Mouse (Mus musculus) kidney, adult 2 months (tissue): ENCODE data around the gene Ptpn11. TPM values are rescaled to one million over a fixed set of nuclear protein-coding genes. Genes with fewer than 3 reads are reported as not detected.
A peak's percentile ranks its signal among the peaks of the same experiment; 100 is the strongest.

ENCODE experiments used
- DNase-seq: peaks from one replicate; pipeline ENCODE4 v3.0.0; 2021
- H3K27ac ChIP-seq: fragments of 200-500 bp; 2 replicates; pipeline ENCODE4 v1.5.1; 2012; ENCODE audit warnings: low read depth, low read length, control low read depth, inconsistent platforms; ENCODE audit not compliant: insufficient read depth
- H3K27me3 ChIP-seq: fragments of 200-500 bp; replicated peaks from 2 replicates; pipeline ENCODE4 v1.6.1; 2012; ENCODE audit warnings: mild to moderate bottlenecking, moderate library complexity, low read length, inconsistent platforms; ENCODE audit not compliant: control insufficient read depth, insufficient read depth
- H3K36me3 ChIP-seq: fragments of 200-500 bp; 2 replicates; pipeline ENCODE4 v1.6.1; 2012; ENCODE audit warnings: mild to moderate bottlenecking, moderate library complexity, low read length, inconsistent platforms; ENCODE audit not compliant: control insufficient read depth, insufficient read depth
- H3K4me1 ChIP-seq: fragments of 200-500 bp; 2 replicates; pipeline ENCODE4 v1.6.1; 2011; ENCODE audit warnings: low read length; ENCODE audit not compliant: control insufficient read depth, insufficient read depth
- H3K4me3 ChIP-seq: fragments of 200-500 bp; 2 replicates; pipeline ENCODE4 v1.5.1; 2011; ENCODE audit warnings: mild to moderate bottlenecking, low read depth, low read length, control low read depth; ENCODE audit not compliant: insufficient read depth
- CTCF ChIP-seq: fragments of 200-500 bp; conservative IDR thresholded peaks from 2 replicates; pipeline ENCODE4 v1.5.1; 2011; ENCODE audit warnings: low read depth, mild to moderate bottlenecking, control low read depth, low read length, moderate library complexity, mixed read lengths; ENCODE audit not compliant: insufficient read depth, insufficient read length
- POLR2A ChIP-seq: fragments of 200-500 bp; IDR thresholded peaks from one replicate; pipeline ENCODE4 v1.6.1; 2011; ENCODE audit warnings: low read depth, low read length, control low read depth
- WGBS: fragments of 180-500 bp; shearing (Covaris S2); methylation state at CpG from one replicate; pipeline ENCODE4 v1.1.7; 2018; 5-methylcytosine and 5-hydroxymethylcytosine counted together
- polyA plus RNA-seq: library from polyadenylated mRNA; depleted of rRNA; stranded (reverse); fragments of >200 nt; gene quantifications from 2 replicates; pipeline ENCODE4 v1.2.3, GENCODE M21; 2012

Ptpn11 gene
- polyA plus RNA-seq, 1 experiment = 32.4 TPM

DNA sequence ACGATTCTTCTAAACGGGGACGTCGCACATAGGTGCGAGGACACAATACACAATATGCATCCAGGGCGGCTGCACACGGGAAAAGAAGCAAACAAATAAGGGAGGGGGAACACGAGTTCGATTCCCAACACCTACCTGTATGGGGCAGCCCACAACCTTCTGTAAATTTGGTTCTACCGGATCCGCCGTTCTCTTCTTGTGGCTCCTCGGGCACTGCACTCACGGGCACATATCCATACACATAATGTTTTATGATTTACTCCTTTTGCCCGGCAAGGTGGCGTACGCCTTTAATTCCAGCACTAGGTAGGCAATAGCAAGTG lies 348 bp upstream of the Ptpn11 start:
- DNase-seq = no peak
- Histone ChIP-seq H3K27ac (peak overlapping the region; percentile 51; the same call in 1 of the 2 replicates), H3K4me1 (peaks cover 12% of the 10 kb centered on the region; the same call in 1 of the 2 replicates), H3K4me3 (peak overlapping the region; percentile 86), H3K27me3 (no peaks in the 10 kb centered on the region), H3K36me3 (no peaks in the 10 kb centered on the region)
- TF ChIP-seq POLR2A (no peak), CTCF (no peak)
- WGBS = 10% methylated on average over 17 of the region's 17 CpGs

DNA sequence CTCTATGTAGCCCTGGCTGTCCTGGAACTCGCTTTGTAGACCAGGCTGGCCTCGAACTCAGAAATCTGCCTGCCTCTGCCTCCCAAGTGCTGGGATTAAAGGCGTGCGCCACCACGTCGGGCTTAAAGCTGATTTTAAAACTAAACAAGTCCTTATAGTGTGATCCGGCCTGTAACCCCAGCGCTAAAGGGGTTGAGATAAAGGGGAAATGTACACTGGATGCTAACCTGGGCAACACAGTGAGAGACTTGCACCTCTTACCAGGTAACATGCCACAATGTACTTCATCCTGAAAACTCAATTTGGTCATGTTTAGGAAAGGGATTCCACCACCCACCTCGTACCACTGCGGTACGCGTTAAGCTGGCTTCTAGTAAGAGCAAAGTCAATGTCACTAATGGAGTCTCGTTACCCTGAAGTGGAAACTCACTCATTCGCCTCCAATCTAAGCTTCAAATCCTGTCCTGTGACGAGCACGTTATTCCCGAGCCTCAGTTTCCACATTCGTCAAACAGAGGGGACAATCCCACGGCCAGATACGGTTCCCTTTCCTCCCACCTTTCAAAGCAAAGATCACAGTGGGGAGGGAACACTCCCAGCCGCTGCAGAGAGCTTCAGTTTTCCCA lies 874 bp downstream of the Ptpn11 start:
- TF ChIP-seq POLR2A = no peak
- no peak for TF ChIP-seq CTCF
- Histone ChIP-seq H3K27me3 (no peaks in the 10 kb centered on the region), H3K4me1 (peaks cover 14% of the 10 kb centered on the region), H3K4me3 (peak overlapping the region; percentile 90), H3K36me3 (no peaks in the 10 kb centered on the region), H3K27ac (peak overlapping the region; percentile 13; the same call in 1 of the 2 replicates)
- no peak for DNase-seq
- 30% methylated on average over 21 of the region's 21 CpGs for WGBS

DNA sequence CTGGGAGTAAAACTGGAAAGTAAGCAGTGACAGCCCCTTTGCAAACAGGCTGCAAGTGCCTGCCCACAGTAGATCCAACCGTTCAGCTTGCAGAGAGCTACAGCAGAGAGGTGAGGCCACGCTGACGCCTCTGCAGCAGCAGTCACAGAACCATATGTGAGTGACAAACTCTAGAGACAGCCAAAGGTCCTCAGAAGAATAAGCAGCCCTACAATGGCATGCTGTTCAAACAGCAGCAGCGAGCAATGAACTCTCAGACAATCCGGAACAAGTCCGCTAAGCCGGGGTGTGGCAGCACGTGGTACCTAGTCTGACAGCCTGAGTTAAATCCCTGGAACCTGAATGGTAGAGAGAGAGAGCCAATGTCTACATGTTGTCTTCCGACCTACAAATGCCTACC lies 2.0 kb downstream of the Ptpn11 start:
- Histone ChIP-seq H3K27ac (no peak overlapping the region), H3K4me1 (peaks cover 23% of the 10 kb centered on the region)
- WGBS = 77% methylated on average over 9 of the region's 9 CpGs

DNA sequence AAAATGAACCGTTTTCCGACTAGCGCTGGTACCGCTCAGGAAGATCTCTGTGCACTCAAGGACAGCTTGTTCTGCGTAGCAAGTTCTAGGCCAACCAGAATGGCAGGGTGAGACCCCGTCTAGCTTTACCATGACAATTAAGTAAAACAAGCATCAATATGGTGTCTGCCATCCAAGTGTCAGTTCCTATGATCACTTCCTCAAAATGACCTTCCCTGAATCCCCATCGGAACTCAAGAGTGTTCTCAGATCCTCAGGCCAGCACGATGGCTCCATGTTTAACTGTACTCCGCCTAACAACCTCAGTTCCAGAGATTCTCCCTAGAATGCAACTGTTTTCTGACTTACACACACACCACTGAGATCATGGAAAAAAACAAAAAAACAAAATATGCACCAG lies 2.9 kb downstream of the Ptpn11 start:
- peaks cover 23% of the 10 kb centered on the region for H3K4me1 ChIP-seq
- no peak overlapping the region for H3K4me3 ChIP-seq
- no peak overlapping the region for H3K27ac ChIP-seq
- TF ChIP-seq CTCF = no peak
- TF ChIP-seq POLR2A = no peak
- H3K36me3 ChIP-seq = no peaks in the 10 kb centered on the region
- WGBS = 90% methylated on average over 9 of the region's 9 CpGs
- no peaks in the 10 kb centered on the region for H3K27me3 ChIP-seq
- DNase-seq = no peak

More for the DNA sequence above, 2.0 kb downstream of the Ptpn11 start:
- Histone ChIP-seq H3K27me3 (no peaks in the 10 kb centered on the region), H3K36me3 (no peaks in the 10 kb centered on the region), H3K4me3 (no peak overlapping the region)
- TF ChIP-seq CTCF = no peak
- TF ChIP-seq POLR2A = no peak
- no peak for DNase-seq

DNA sequence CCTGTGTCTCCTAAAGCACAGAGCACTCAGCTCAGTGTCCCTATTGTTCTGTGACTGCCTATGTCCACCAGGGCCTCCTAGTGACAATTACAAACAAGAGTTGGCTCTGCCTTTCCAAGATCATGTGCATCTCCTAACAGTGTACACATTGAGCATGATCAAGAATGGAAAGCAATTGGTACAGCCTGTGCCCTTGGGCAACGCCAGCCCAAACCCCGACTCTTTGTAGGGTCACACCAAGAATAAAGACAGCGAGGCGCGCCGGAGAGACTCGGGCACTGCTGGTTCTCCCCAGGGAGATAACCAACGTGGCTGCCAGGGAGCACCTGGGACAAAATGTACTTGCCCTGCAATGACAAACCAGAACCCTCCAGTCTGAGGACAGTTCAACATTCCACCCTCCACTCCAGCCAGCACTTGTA lies 3.6 kb downstream of the Ptpn11 start:
- H3K27ac ChIP-seq = no peak overlapping the region

GRCm38 (mm10) chr5:121184945-121185551 lies 6.1 kb downstream of the Ptpn11 start:
- H3K4me1 ChIP-seq = peaks cover 23% of the 10 kb centered on the region
- H3K27me3 ChIP-seq = no peaks in the 10 kb centered on the region
- H3K27ac ChIP-seq = no peak overlapping the region
- H3K4me3 ChIP-seq = no peak overlapping the region
- no peaks in the 10 kb centered on the region for H3K36me3 ChIP-seq
- TF ChIP-seq POLR2A = no peak
- TF ChIP-seq CTCF = no peak
- DNase-seq = peak; percentile 37
- 26% methylated on average over 11 of the region's 11 CpGs for WGBS

More for the DNA sequence above, 3.6 kb downstream of the Ptpn11 start:
- H3K4me3 ChIP-seq = no peak overlapping the region
- no peaks in the 10 kb centered on the region for H3K27me3 ChIP-seq
- H3K36me3 ChIP-seq = no peaks in the 10 kb centered on the region
- DNase-seq = no peak
- H3K4me1 ChIP-seq = peaks cover 23% of the 10 kb centered on the region
- no peak for TF ChIP-seq CTCF
- TF ChIP-seq POLR2A = no peak
- WGBS = 66% methylated on average over 8 of the region's 8 CpGs

DNA sequence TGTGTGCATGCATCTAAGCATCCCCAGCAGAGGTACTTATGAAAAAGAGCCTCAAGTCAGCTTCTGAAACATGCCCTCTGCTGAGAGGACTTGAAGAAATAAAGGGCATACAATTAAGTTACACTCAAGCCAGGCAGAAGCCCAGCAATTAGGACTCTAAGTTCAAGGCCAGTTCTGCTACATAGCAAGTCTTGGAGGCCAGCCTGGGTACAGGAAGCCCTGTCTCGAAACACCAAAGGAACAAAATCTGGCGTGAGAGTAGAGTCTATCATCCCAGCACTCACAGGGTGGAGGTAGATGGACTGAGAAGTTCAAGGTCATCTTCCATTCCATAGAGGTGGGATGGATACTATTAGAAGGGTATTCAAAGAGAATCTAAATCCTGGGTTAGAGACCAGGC lies 6.8 kb downstream of the Ptpn11 start:
- DNase-seq = no peak
- no peaks in the 10 kb centered on the region for H3K27me3 ChIP-seq
- no peak overlapping the region for H3K27ac ChIP-seq
- no peaks in the 10 kb centered on the region for H3K36me3 ChIP-seq
- 51% methylated on average over 2 of the region's 2 CpGs for WGBS
- H3K4me1 ChIP-seq = peaks cover 20% of the 10 kb centered on the region
- TF ChIP-seq CTCF = no peak
- no peak for TF ChIP-seq POLR2A
- no peak overlapping the region for H3K4me3 ChIP-seq
